Mouse (Mus musculus): ENCODE data around the gene Zfp169.

DNA sequence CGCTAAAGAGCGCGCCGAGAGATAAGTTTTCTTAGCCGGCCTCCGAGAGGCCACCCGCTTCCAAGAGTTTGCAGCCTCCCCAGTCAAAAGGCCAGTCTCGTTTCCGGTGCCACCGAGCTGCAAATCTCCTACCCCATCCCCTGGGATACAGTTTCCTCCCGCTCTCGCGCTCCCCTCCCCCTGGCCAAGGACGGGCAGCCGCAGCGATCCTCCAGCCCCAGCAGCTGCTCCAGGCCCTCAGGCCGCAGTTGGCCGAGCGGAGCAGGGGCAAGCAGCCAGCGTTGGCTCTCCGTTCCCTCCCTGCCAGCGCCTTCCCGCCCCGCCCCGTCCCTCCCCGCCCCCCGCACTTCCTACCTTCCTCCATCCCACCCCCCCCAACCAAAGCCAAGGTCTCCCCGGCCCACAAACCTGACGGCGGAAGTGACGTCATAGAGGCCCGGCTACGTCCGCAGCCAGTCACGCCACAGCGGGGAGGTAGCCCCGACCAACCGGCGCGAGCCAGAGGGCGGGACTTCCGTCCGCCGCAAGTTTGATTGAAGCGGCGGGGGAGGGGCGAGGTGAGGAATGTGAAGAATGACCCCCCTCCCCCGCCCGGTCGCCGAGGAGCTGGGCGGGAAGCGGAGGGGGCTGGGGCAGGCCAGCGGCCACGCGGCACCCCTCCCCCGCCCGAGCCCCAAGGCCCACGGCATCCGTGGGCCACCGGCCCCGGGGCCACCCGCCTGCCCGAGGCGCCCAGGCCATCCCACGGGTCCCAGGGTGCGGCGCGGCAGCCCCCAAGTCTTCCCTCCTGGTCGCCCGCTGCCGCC, 32.4 kb upstream of the Zfp169 start:
- TF ChIP-seq CTCF (IDR thresholded peaks at IDR 0.05; ENCODE audit: insufficient read depth, low read depth, low read length) (no peak), POLR2A (IDR thresholded peaks at IDR 0.05; ENCODE audit: insufficient read depth, low read depth, low read length) (no peak)

Data from olfactory bulb, adult 2 months (tissue).